Mouse (Mus musculus) erythroblast, embryonic 14.5 days (primary cell): ENCODE measurements around the gene Acot3.

Source experiments
- GATA1 ChIP-seq: IDR thresholded peaks from 2 replicates; pipeline ENCODE4 v1.6.1; 2012; ENCODE audit warnings: low read length, inconsistent platforms, mixed read lengths
- TAL1 ChIP-seq: IDR thresholded peaks from 3 replicates; pipeline ENCODE4 v1.6.1; 2012; ENCODE audit warnings: low read length, inconsistent platforms, mixed read lengths

DNA sequence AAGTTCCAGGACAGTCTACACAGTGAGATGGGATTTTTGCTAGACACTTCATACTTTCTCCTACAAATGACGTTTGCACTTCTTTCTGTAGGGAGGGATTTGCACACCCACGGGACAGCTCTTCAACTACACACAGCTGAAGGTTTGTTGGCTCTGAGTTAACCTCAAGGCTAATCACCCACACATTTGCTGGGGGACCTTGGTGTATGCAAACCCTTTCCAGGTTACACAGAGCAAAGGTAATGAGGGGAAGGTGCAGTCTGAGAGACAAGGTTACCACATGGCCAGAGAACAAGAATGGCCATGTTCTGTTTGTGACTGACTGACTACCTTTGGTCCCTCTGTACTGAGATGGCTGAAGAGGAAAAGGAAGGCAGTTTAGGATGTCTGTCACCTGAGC is 31.9 kb downstream of the Acot3 start:
- no peak for TF ChIP-seq TAL1
- TF ChIP-seq GATA1: no peak
